In genomic region chr11:118646864-118647263, GRCm38 (mm10) we compare ENCODE assay signal across 28 mouse cellular contexts.
A peak's percentile ranks its signal among the peaks of the same experiment; 100 is the strongest.
DNase-seq lines count a peak whose midpoint lies in the region; ATAC-seq and TF ChIP-seq lines count a peak whose summit lies in the region.
"Had no signal": no experiment of that assay in that cellular context is flagged by ENCODE, and none has a peak within 500 bp of the region (broad histone marks: within the 10 kb centered on the region; RNA-seq: fewer than 3 reads in every experiment).

No protein-coding gene starts in this region.

- ATAC-seq in lung, embryonic 14.5 days (ENCODE audit: insufficient read depth) = no peak
- ATAC-seq: CD4-positive, CD25-positive, alpha-beta regulatory T cell, adult 4 months; forebrain, postnatal 0 days; hindbrain, embryonic 16.5 days; intestine, embryonic 15.5 days had no signal

- DNase-seq in cerebellum, postnatal 10 days = peak; percentile 57 to 63
- no peak for DNase-seq in cerebellum, adult 9-11 months
- DNase-seq in lung, embryonic 14.5 days = peak; percentile 17
- no peak for DNase-seq in lung, postnatal 36 days
- peak; percentile 40 for DNase-seq in right cerebral cortex, postnatal 4 days
- no peak for DNase-seq in right cerebral cortex, adult 2 months (ENCODE audit: low spot score in 2 of 2)
- DNase-seq: adrenal gland, adult 2 months; adrenal gland, postnatal 14 days; cerebellum, adult 8-10 months; cerebellum, postnatal 36 days; embryo, embryonic 11 days; forebrain, postnatal 0 days; gastrocnemius, adult 2 months; gastrocnemius, postnatal 25 days; heart, adult 18-20 months; heart, postnatal 10 days; heart, postnatal 36 days had no signal

- no peaks in the 10 kb centered on the region for H3K27me3 ChIP-seq in lung, embryonic 14.5 days (ENCODE audit: insufficient read depth, low read length)
- H3K27me3 ChIP-seq: embryonic facial prominence, embryonic 13.5 days; forebrain, embryonic 12.5 days; heart, embryonic 12.5 days; heart, embryonic 15.5 days; hindbrain, embryonic 13.5 days; intestine, embryonic 15.5 days had no signal

- H3K9ac ChIP-seq in lung, embryonic 14.5 days = no peak overlapping the region
- H3K9ac ChIP-seq: embryonic facial prominence, embryonic 13.5 days; forebrain, embryonic 12.5 days; forebrain, postnatal 0 days; heart, embryonic 12.5 days; heart, embryonic 15.5 days; hindbrain, embryonic 13.5 days; intestine, embryonic 15.5 days had no signal

- no peaks in the 10 kb centered on the region for H3K9me3 ChIP-seq in lung, embryonic 14.5 days (ENCODE audit: low read depth, low read length)
- H3K9me3 ChIP-seq: embryonic facial prominence, embryonic 10.5 days; embryonic facial prominence, embryonic 13.5 days; forebrain, embryonic 12.5 days; heart, embryonic 15.5 days; hindbrain, embryonic 10.5 days; hindbrain, embryonic 13.5 days; intestine, embryonic 15.5 days had no signal

- no peak overlapping the region for H3K4me3 ChIP-seq in lung, embryonic 14.5 days (ENCODE audit: low read depth, low read length)
- H3K4me3 ChIP-seq: embryonic facial prominence, embryonic 10.5 days; embryonic facial prominence, embryonic 13.5 days; erythroblast, embryonic 14.5 days; forebrain, embryonic 12.5 days; gastrocnemius, adult 2 months; heart, embryonic 12.5 days; heart, embryonic 15.5 days; hindbrain, embryonic 10.5 days; hindbrain, embryonic 13.5 days; intestine, embryonic 15.5 days had no signal

- no peaks in the 10 kb centered on the region for H3K36me3 ChIP-seq in lung, embryonic 14.5 days (ENCODE audit: insufficient read depth)
- H3K36me3 ChIP-seq: embryonic facial prominence, embryonic 10.5 days; embryonic facial prominence, embryonic 13.5 days; forebrain, embryonic 12.5 days; heart, embryonic 12.5 days; heart, embryonic 15.5 days; hindbrain, embryonic 10.5 days; hindbrain, embryonic 13.5 days; intestine, embryonic 15.5 days had no signal

- WGBS in lung, embryonic 14.5 days = 77% methylated on average over 3 of the region's 3 CpGs

- no peak for TF ChIP-seq CTCF in lung, embryonic 14.5 days (IDR thresholded peaks at IDR 0.05; ENCODE audit: low read depth)

- no peak overlapping the region for H3K27ac ChIP-seq in lung, embryonic 14.5 days (ENCODE audit: low read depth)
- H3K27ac ChIP-seq: embryonic facial prominence, embryonic 10.5 days; embryonic facial prominence, embryonic 13.5 days; forebrain, embryonic 12.5 days; gastrocnemius, adult 2 months; heart, embryonic 15.5 days; hindbrain, embryonic 10.5 days; hindbrain, embryonic 13.5 days; intestine, embryonic 15.5 days had no signal

- H3K4me2 ChIP-seq in lung, embryonic 14.5 days = no peak overlapping the region
- H3K4me2 ChIP-seq: embryonic facial prominence, embryonic 13.5 days; forebrain, embryonic 12.5 days; heart, embryonic 12.5 days; heart, embryonic 15.5 days; hindbrain, embryonic 13.5 days; intestine, embryonic 15.5 days had no signal

- H3K4me1 ChIP-seq in lung, embryonic 14.5 days (ENCODE audit: insufficient read depth) = no peaks in the 10 kb centered on the region
- H3K4me1 ChIP-seq: embryonic facial prominence, embryonic 10.5 days; embryonic facial prominence, embryonic 13.5 days; heart, embryonic 12.5 days; heart, embryonic 15.5 days; intestine, embryonic 15.5 days had no signal

Comparison
In these comparisons a context has a peak if more than half of its experiments do, and no peak if none do; other contexts are left out.
1. DNase-seq: peak in cerebellum, postnatal 10 days (2 of 2), lung, embryonic 14.5 days (single experiment) and right cerebral cortex, postnatal 4 days (single experiment); none in cerebellum, adult 9-11 months (single experiment), lung, postnatal 36 days (single experiment) and right cerebral cortex, adult 2 months (0 of 2).